Mouse (Mus musculus): ENCODE measurements at regions not wholly inside any gene's neighbourhood (a gene's known extent, or its start where the extent isn't known, plus 50 kb on each side); places are given as distances from the start of the nearest gene placed in this dataset.

DNA sequence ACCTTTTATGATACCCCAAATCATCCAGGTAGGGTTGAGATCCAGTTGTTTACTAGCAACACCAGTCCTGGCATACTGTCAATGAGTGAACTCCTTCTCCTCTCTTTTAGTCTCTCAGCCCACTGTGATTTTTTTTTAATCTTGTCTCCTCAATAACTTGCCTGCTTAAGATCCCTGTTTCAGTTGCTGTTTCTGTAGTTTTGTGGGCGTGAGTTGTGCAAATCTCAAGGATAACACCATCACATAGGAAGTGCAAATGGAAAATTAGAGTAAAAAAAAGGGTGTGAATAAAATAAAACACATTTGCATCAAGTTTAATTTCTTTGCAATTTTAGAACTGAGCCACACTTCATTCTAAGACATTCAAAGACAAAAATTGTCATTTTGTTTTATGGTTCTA is 3799.4 kb downstream of the 9330182O14Rik start:
- TF ChIP-seq POLR2A (IDR thresholded peaks at IDR 0.05; ENCODE audit: low read depth, low read length) (no peak), CTCF (conservative IDR thresholded peaks at IDR 0.05 in 1 of 2, IDR thresholded peaks at IDR 0.05 in 1 of 2; ENCODE audit: low read depth in 2 of 2, low read length in 2 of 2) (no peak), MAFK (IDR thresholded peaks at IDR 0.05; ENCODE audit: insufficient replicate concordance, low read length) (no peak)

All from CH12.LX (cell line).